Mouse (Mus musculus): Measurements from ENCODE around the gene Shc4.

Shc4 gene

DNA sequence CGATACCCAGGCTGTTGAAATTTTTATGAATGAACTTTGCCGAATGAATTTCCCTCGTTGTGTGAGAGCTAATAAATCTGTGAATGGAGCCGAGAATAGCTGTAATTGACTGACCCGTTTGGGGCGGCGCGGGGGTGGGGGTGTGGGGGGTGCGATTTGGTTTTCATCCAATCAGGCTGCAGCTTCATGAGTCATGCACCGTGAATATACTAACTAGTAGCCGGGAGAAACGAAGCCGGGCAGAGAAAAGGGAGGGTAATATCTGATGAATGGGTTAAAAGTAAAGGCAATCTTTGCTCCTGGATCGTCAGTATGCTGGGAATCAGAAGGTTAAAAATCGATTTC, at the start of gene Shc4:
Gene Shc4 (minus strand): TSS at position 63 of the 345 bp plus-strand sequence.
- no peaks in the 10 kb centered on the region for H3K36me3 ChIP-seq (ENCODE audit: control insufficient read depth, insufficient read depth, low read length, poor library complexity, severe bottlenecking)
- peak; percentile 7 for DNase-seq (ENCODE audit: low read depth, low spot score)
- H3K27me3 ChIP-seq (ENCODE audit: control insufficient read depth, insufficient read depth, low read length, poor library complexity, severe bottlenecking), result no peaks in the 10 kb centered on the region; the same call in 1 of the 2 replicates

GRCm38 (mm10) chr2:125765029-125765428, 41.1 kb upstream of the Shc4 start:
- DNase-seq (ENCODE audit: low read depth, low spot score), result peak; percentile 8
- no peaks in the 10 kb centered on the region for H3K27me3 ChIP-seq (ENCODE audit: control insufficient read depth, insufficient read depth, low read length, poor library complexity, severe bottlenecking)
- H3K36me3 ChIP-seq (ENCODE audit: control insufficient read depth, insufficient read depth, low read length, poor library complexity, severe bottlenecking), result peaks cover 14% of the 10 kb centered on the region

DNA sequence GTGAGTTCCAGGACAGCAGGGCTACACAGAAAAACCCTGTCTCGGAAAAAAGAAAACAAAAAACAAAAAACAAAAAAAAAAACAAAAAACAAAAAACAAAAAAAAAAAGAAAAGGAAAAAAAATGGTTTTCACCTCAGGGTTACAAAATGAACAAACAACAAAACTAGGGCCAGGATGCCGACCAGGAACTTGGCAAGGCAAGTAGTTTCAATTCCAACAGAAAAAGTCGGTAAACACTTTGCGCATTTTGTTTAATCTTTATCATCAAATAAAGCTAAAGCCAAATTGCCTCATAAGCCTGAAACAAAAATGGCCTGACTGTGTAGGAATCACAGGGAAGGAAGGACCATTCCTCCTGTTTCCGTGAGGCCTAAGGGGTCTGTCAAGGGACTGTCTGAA, 40.6 kb upstream of the Shc4 start:
- Histone ChIP-seq H3K27me3 (ENCODE audit: control insufficient read depth, insufficient read depth, low read length, poor library complexity, severe bottlenecking) (no peaks in the 10 kb centered on the region), H3K36me3 (ENCODE audit: control insufficient read depth, insufficient read depth, low read length, poor library complexity, severe bottlenecking) (peaks cover 16% of the 10 kb centered on the region)
- no peak for DNase-seq (ENCODE audit: low read depth, low spot score)

- no peak for DNase-seq (ENCODE audit: low read depth, low spot score)
- Histone ChIP-seq H3K27me3 (ENCODE audit: control insufficient read depth, insufficient read depth, low read length, poor library complexity, severe bottlenecking) (no peaks in the 10 kb centered on the region), H3K36me3 (ENCODE audit: control insufficient read depth, insufficient read depth, low read length, poor library complexity, severe bottlenecking) (peaks cover 18% of the 10 kb centered on the region)
Observed at GRCm38 (mm10) chr2:125749330-125749729, 25.4 kb upstream of the Shc4 start.

- Histone ChIP-seq H3K27me3 (ENCODE audit: control insufficient read depth, insufficient read depth, low read length, poor library complexity, severe bottlenecking) (no peaks in the 10 kb centered on the region), H3K36me3 (ENCODE audit: control insufficient read depth, insufficient read depth, low read length, poor library complexity, severe bottlenecking) (peaks cover 9% of the 10 kb centered on the region)
- no peak for DNase-seq (ENCODE audit: low read depth, low spot score)
Observed at GRCm38 (mm10) chr2:125739338-125739737, 15.4 kb upstream of the Shc4 start.

GRCm38 (mm10) chr2:125738718-125739117, 14.8 kb upstream of the Shc4 start:
- no peak for DNase-seq (ENCODE audit: low read depth, low spot score)
- Histone ChIP-seq H3K27me3 (ENCODE audit: control insufficient read depth, insufficient read depth, low read length, poor library complexity, severe bottlenecking) (no peaks in the 10 kb centered on the region), H3K36me3 (ENCODE audit: control insufficient read depth, insufficient read depth, low read length, poor library complexity, severe bottlenecking) (peaks cover 8% of the 10 kb centered on the region)

GRCm38 (mm10) chr2:125736025-125736343, 12.0 kb upstream of the Shc4 start:
- Histone ChIP-seq H3K27me3 (ENCODE audit: control insufficient read depth, insufficient read depth, low read length, poor library complexity, severe bottlenecking) (no peaks in the 10 kb centered on the region), H3K36me3 (ENCODE audit: control insufficient read depth, insufficient read depth, low read length, poor library complexity, severe bottlenecking) (peaks cover 4% of the 10 kb centered on the region; the same call in 1 of the 2 replicates)
- DNase-seq (ENCODE audit: low read depth, low spot score), result no peak

DNA sequence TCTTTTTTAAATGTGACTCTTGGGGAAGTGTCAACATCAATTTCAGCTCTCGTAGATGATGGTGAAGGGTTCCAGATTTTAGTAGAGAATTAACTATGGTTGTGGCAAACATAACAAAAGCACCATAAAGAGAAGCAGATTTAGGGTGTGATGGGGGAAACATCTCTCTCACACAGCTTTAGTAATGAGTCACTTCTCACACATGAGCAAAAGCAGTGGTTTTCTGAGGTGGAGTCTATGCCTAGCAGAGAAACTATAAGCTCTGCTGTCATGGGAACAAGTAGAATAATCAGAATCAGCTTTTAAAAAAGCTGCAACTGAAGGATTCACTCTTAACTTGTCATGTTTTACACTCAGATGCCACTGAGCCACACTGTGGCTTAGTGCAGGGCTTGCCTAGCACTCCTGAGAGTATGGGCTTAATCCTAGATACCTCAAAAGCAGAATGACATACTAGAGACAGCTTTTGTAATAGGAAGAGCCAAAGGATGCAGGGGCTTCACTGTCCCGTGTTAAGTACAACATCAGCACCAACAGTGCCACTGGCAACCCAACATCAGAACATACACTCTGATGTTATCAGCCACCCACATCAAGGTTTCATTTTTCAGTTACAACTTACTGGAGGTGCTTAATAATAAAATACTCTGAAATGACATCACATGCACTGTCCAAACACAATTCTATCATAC, 11.5 kb upstream of the Shc4 start:
- Histone ChIP-seq H3K36me3 (ENCODE audit: control insufficient read depth, insufficient read depth, low read length, poor library complexity, severe bottlenecking) (peaks cover 4% of the 10 kb centered on the region; the same call in 1 of the 2 replicates), H3K27me3 (ENCODE audit: control insufficient read depth, insufficient read depth, low read length, poor library complexity, severe bottlenecking) (no peaks in the 10 kb centered on the region)
- no peak for DNase-seq (ENCODE audit: low read depth, low spot score)

DNA sequence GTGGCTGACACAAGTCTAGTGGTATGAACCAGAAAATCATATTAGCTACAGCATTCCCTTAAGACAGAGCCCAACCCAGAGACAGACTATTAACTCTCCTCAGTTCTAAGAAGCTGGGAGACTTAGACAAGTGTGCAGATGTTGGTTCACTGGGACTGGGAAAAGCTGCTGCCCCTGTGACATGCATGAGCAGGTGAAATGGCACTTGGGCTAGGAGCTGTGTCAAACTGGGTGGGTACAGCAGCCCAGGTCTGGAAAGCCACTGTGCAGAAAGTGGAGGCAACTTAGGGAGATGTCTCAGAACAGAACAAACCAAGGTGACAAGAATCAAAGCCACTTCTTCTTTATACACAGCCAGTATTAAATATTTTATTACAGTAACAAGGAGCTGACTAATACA, 10.8 kb upstream of the Shc4 start:
- no peaks in the 10 kb centered on the region for H3K27me3 ChIP-seq (ENCODE audit: control insufficient read depth, insufficient read depth, low read length, poor library complexity, severe bottlenecking)
- no peak for DNase-seq (ENCODE audit: low read depth, low spot score)

GRCm38 (mm10) chr2:125731763-125732560, 8.0 kb upstream of the Shc4 start:
- no peaks in the 10 kb centered on the region for H3K36me3 ChIP-seq (ENCODE audit: control insufficient read depth, insufficient read depth, low read length, poor library complexity, severe bottlenecking)
- H3K27me3 ChIP-seq (ENCODE audit: control insufficient read depth, insufficient read depth, low read length, poor library complexity, severe bottlenecking), result no peaks in the 10 kb centered on the region; the same call in 1 of the 2 replicates
- peak; percentile 86 for DNase-seq (ENCODE audit: low read depth, low spot score)

More for the DNA sequence above, 10.8 kb upstream of the Shc4 start:
- peaks cover 4% of the 10 kb centered on the region; the same call in 1 of the 2 replicates for H3K36me3 ChIP-seq (ENCODE audit: control insufficient read depth, insufficient read depth, low read length, poor library complexity, severe bottlenecking)

DNA sequence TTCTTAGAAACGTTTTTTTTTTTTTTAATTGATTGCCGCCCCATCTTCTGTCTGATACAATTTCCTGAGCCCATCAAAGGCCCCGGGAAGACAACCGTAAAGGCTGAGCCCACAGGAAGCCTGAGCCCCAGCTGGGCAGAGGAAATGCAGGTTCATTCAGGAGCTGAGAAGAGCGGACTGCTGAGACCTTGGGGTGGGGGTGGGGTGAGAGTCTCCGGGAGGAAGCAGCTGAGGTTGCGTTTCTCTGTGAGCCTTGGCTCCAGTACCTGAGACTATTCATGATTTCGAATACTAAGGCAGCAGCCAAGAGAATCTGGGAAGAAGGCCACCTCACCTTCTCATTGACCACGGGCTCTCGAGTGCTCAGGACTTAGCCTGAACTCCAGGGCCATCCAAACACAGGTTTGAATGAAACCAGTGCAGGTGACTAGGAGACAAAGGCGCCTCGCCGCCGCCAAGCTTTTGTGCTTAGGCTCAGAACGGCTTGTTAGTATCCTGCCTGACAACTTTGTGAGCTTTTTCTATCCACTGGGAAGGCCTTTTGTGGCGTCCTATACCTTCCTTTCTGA, 682 bp upstream of the Shc4 start:
- peak; percentile 35 for DNase-seq (ENCODE audit: low read depth, low spot score)
- Histone ChIP-seq H3K36me3 (ENCODE audit: control insufficient read depth, insufficient read depth, low read length, poor library complexity, severe bottlenecking) (no peaks in the 10 kb centered on the region), H3K27me3 (ENCODE audit: control insufficient read depth, insufficient read depth, low read length, poor library complexity, severe bottlenecking) (no peaks in the 10 kb centered on the region; the same call in 1 of the 2 replicates)

- peak; percentile 48 for DNase-seq (ENCODE audit: low read depth, low spot score)
- Histone ChIP-seq H3K36me3 (ENCODE audit: control insufficient read depth, insufficient read depth, low read length, poor library complexity, severe bottlenecking) (no peaks in the 10 kb centered on the region), H3K27me3 (ENCODE audit: control insufficient read depth, insufficient read depth, low read length, poor library complexity, severe bottlenecking) (no peaks in the 10 kb centered on the region)
Observed at GRCm38 (mm10) chr2:125723408-125724085, 401 bp downstream of the Shc4 start.

DNA sequence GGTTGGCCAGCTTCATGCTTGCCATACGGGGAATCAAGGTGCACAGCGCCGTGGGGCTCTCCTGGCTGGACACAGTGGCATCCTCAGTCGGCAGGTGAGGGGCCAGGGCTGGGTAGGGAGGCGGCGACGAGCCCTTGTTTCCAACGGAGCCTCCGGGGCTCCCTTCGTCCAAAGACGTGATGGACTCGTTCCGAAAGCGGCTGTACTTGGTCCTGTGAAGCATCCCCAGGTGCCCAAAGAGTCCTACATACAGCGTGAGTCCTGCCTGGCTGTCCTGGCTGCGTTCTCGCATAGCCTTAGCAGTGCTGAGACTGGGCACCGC, 901 bp downstream of the Shc4 start:
- DNase-seq (ENCODE audit: low read depth, low spot score), result peak; percentile 18
- Histone ChIP-seq H3K36me3 (ENCODE audit: control insufficient read depth, insufficient read depth, low read length, poor library complexity, severe bottlenecking) (no peaks in the 10 kb centered on the region), H3K27me3 (ENCODE audit: control insufficient read depth, insufficient read depth, low read length, poor library complexity, severe bottlenecking) (no peaks in the 10 kb centered on the region)

DNA sequence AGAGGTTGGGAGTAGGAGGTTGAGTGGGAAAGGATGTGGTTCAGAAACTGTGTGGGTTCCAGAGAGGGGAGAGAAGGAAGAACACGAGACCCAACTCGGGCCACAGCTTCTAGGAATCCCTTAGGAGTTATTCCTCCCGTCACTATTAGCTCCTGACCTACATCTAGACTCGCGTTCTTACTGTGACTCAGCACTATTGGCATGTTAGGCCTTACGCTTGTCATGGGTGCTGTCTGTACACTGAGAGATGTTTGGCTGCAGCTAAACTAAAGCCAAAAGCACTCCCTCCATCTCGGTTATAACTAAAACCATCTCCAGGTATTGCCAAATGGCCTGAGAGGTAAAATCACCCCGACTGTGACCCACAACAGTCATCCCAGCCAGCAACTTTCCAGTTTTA, 7.3 kb downstream of the Shc4 start:
- H3K36me3 ChIP-seq (ENCODE audit: control insufficient read depth, insufficient read depth, low read length, poor library complexity, severe bottlenecking), result no peaks in the 10 kb centered on the region
- H3K27me3 ChIP-seq (ENCODE audit: control insufficient read depth, insufficient read depth, low read length, poor library complexity, severe bottlenecking), result no peaks in the 10 kb centered on the region
- DNase-seq (ENCODE audit: low read depth, low spot score), result no peak

- Histone ChIP-seq H3K27me3 (ENCODE audit: control insufficient read depth, insufficient read depth, low read length, poor library complexity, severe bottlenecking) (no peaks in the 10 kb centered on the region), H3K36me3 (ENCODE audit: control insufficient read depth, insufficient read depth, low read length, poor library complexity, severe bottlenecking) (no peaks in the 10 kb centered on the region)
- no peak for DNase-seq (ENCODE audit: low read depth, low spot score)
Observed at GRCm38 (mm10) chr2:125706510-125706921, 17.4 kb downstream of the Shc4 start.

All from splenic B cell, adult 2 months (primary cell).